Mouse (Mus musculus) small intestine, adult 2 months (tissue): ENCODE data around the gene Haghl.

Experiments used
- CTCF ChIP-seq: fragments of 200-500 bp; IDR thresholded peaks from 2 replicates; pipeline ENCODE4 v1.5.1; 2012; ENCODE audit warnings: low read depth, mild to moderate bottlenecking, control low read depth, inconsistent platforms, low read length, moderate library complexity, mixed read lengths; ENCODE audit not compliant: insufficient replicate concordance, insufficient read length; ENCODE audit errors: extremely low read depth
- POLR2A ChIP-seq: fragments of 200-500 bp; IDR thresholded peaks from 2 replicates; pipeline ENCODE4 v1.6.1; 2012; ENCODE audit warnings: low read depth, mild to moderate bottlenecking, control low read depth, inconsistent platforms, low read length, moderate library complexity

DNA sequence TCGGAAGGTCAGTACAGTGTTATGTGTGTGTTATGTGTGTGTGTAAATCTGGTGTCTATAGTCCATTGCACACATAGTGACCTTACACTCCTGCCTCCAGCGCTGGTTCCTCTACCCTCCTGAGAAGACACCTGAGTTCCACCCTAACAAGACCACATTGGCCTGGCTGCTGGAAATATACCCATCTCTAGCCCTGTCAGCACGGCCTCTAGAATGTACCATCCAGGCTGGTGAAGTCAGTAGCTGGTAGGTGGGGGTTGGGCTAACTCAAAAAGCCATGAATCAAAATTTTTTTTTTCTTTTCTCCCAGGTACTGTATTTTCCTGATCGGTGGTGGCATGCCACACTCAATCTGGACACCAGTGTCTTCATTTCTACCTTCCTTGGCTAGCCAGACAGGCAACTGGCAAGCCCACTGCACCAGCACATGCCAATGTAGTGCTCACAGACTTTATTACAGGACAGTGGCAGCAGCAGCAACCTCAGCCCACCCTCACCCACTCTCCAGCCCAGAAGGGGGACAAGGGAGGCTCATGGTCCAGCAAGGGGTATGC lies 44.8 kb upstream of the Haghl start:
- TF ChIP-seq CTCF (no peak), POLR2A (no peak)
